Mouse (Mus musculus) bone marrow macrophage, adult 2 months (primary cell): Measurements from ENCODE around the gene Akr1cl.

Experiments used
- CTCF ChIP-seq: IDR thresholded peaks from 2 replicates; pipeline ENCODE4 v1.5.1; 2012; ENCODE audit warnings: low read depth, mild to moderate bottlenecking, low read length, moderate library complexity
- POLR2A ChIP-seq: IDR thresholded peaks from 2 replicates; pipeline ENCODE4 v1.6.1; 2012; ENCODE audit warnings: mild to moderate bottlenecking, low read depth, low read length, borderline replicate concordance

DNA sequence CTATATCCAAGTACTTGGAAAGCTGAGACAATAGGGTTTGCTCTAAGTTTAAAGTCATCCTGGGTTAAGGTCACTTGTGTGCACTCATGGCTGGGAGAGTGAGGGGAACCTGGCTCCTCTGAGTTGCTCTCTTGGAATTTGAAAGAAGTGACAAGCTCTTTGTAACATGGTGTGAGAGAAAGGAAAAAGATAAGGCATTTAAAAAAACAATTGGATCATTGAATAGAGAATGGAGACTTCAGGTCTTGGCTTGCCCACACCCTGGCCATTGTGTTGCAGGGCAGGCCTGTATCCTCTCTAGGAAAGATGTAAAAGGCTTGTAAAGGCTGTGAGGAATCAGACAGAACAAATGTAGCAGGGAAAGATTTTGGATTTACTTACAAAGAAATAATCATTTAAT lies 35.3 kb upstream of the Akr1cl start:
- no peak for TF ChIP-seq POLR2A
- TF ChIP-seq CTCF, result no peak
